Comparison of ENCODE assay signal across 22 mouse cellular contexts in the genomic region with DNA sequence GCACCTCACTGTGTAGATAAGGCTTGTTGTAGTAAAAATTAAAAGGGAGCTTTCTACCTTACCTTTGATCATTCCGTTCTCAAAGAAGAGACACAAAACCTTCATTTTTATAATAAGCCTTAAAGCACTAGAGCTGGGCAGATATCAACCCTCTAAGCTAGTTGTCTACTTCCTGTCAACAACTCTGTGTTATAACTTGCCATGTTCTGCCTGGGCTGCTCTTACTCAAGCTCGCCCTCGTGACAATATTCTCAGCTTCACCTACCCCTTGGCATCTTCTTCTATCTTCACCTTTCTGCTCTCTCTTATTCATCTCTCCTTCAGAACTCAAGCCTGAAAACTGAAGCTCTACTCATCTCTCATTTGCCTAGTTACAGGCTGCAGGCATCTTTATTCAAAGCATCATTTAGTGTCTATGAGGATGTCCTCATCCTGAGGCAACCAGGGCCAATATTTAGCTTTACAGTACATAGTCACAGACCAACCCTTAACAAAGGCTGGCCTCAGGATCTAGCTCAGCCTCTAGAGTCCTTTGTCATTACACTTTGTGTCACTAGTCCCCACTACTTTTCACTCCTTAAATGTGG.
A peak's percentile ranks its signal among the peaks of the same experiment; 100 is the strongest.
DNase-seq lines count a peak whose midpoint lies in the region; ATAC-seq and TF ChIP-seq lines count a peak whose summit lies in the region.
"Had no signal": no experiment of that assay in that cellular context is flagged by ENCODE, and none has a peak within 500 bp of the region (broad histone marks: within the 10 kb centered on the region; RNA-seq: fewer than 3 reads in every experiment).

No protein-coding gene starts in this region.

- no peak for TF ChIP-seq CTCF in lung, adult 2 months (IDR thresholded peaks at IDR 0.05; ENCODE audit: insufficient read depth, low read length)

- H3K9ac ChIP-seq in hindbrain, embryonic 14.5 days = no peak overlapping the region
- H3K9ac ChIP-seq: forebrain, embryonic 13.5 days; hindbrain, embryonic 15.5 days had no signal

- no peak for TF ChIP-seq POLR2A in lung, adult 2 months (IDR thresholded peaks at IDR 0.05; ENCODE audit: borderline replicate concordance, extremely low read depth, low read depth, low read length)

- H3K9me3 ChIP-seq in hindbrain, embryonic 14.5 days (ENCODE audit: control insufficient read depth, low read length) = no peaks in the 10 kb centered on the region
- H3K9me3 ChIP-seq: forebrain, embryonic 10.5 days; forebrain, embryonic 13.5 days; hindbrain, embryonic 15.5 days had no signal

- WGBS in lung, adult 2 months = 63% methylated on average over 3 of the region's 3 CpGs
- WGBS in hindbrain, embryonic 14.5 days = 95% methylated on average over 3 of the region's 3 CpGs

- ATAC-seq in inflammation-experienced regulatory T-cells, adult 6 months = peak; percentile 81
- no peak for ATAC-seq in hindbrain, embryonic 14.5 days (ENCODE audit: low FRiP score)
- ATAC-seq: forebrain, embryonic 13.5 days; forebrain, embryonic 16.5 days; intestine, embryonic 16.5 days had no signal

- H3K4me3 ChIP-seq in lung, adult 2 months (replicated peaks; ENCODE audit: extremely low read depth, low read depth, low read length) = no peak overlapping the region
- no peak overlapping the region for H3K4me3 ChIP-seq in hindbrain, embryonic 14.5 days (replicated peaks; ENCODE audit: low read length)
- H3K4me3 ChIP-seq: forebrain, embryonic 10.5 days; forebrain, embryonic 13.5 days; heart, adult 2 months; hindbrain, embryonic 15.5 days had no signal

- H3K4me1 ChIP-seq in lung, adult 2 months (ENCODE audit: control insufficient read depth, insufficient read depth, low read length) = no peaks in the 10 kb centered on the region
- no peaks in the 10 kb centered on the region for H3K4me1 ChIP-seq in hindbrain, embryonic 14.5 days (replicated peaks; ENCODE audit: control insufficient read depth, insufficient read depth, low read length)
- H3K4me1 ChIP-seq: forebrain, embryonic 13.5 days; hindbrain, embryonic 15.5 days had no signal

- no peak overlapping the region for H3K27ac ChIP-seq in hindbrain, embryonic 14.5 days
- H3K27ac ChIP-seq: forebrain, embryonic 10.5 days; forebrain, embryonic 13.5 days; hindbrain, embryonic 15.5 days had no signal

- no peaks in the 10 kb centered on the region for H3K36me3 ChIP-seq in hindbrain, embryonic 14.5 days (replicated peaks; ENCODE audit: control insufficient read depth, insufficient read depth)
- H3K36me3 ChIP-seq: forebrain, embryonic 10.5 days; hindbrain, embryonic 15.5 days had no signal

- no peaks in the 10 kb centered on the region for H3K27me3 ChIP-seq in hindbrain, embryonic 14.5 days (ENCODE audit: control insufficient read depth, insufficient read depth, low read length)
- H3K27me3 ChIP-seq: forebrain, embryonic 13.5 days; hindbrain, embryonic 15.5 days had no signal

- DNase-seq in CD4-positive helper T cell, adult 2 months (ENCODE audit: low read depth, low spot score) = peak; percentile 30
- DNase-seq in CD4-positive, CD25-positive, alpha-beta regulatory T cell, adult 2 months (ENCODE audit: low read depth, low spot score) = peak; percentile 53
- peak; percentile 52 for DNase-seq in T-cell, adult 2 months (ENCODE audit: low spot score)
- no peak for DNase-seq in cerebellum, adult 9-10 months
- no peak for DNase-seq in lung, adult 2 months
- no peak for DNase-seq in spleen, adult 18-20 months
- DNase-seq in hindbrain, embryonic 14.5 days (ENCODE audit: low spot score) = no peak
- DNase-seq: adrenal gland, adult 8-10 months; adrenal gland, postnatal 25 days; cerebellum, adult 11-12 months; cerebellum, adult 8-10 months; cerebellum, postnatal 14 days; gastrocnemius, postnatal 14 days; heart, adult 2 months; kidney, adult 18-20 months had no signal

- H3K4me2 ChIP-seq in hindbrain, embryonic 14.5 days (replicated peaks) = no peak overlapping the region
- H3K4me2 ChIP-seq: forebrain, embryonic 13.5 days; heart, embryonic 11.5 days; hindbrain, embryonic 15.5 days had no signal

Comparison
In these comparisons a context has a peak if more than half of its experiments do, and no peak if none do; other contexts are left out.
1. DNase-seq: peak in CD4-positive helper T cell, adult 2 months (single experiment), CD4-positive, CD25-positive, alpha-beta regulatory T cell, adult 2 months (single experiment) and T-cell, adult 2 months (single experiment); none in cerebellum, adult 9-10 months (single experiment), lung, adult 2 months (single experiment), spleen, adult 18-20 months (0 of 2) and hindbrain, embryonic 14.5 days (single experiment).